Mouse (Mus musculus) embryo, embryonic 11 days (tissue): ENCODE results near the gene Wdr83os.
"Not testable (repeated sequence)": the region's sequence is repeated elsewhere in the genome, so short reads cannot be mapped to it uniquely, and the experiment has no call there.

Source experiments
- DNase-seq: peaks from one replicate; pipeline ENCODE4 v3.0.0-alpha.2; 2015

Gene Wdr83os

GRCm38 (mm10) chr8:85120251-85120650, 39.7 kb downstream of the Wdr83os start:
- not testable (repeated sequence) for DNase-seq

DNA sequence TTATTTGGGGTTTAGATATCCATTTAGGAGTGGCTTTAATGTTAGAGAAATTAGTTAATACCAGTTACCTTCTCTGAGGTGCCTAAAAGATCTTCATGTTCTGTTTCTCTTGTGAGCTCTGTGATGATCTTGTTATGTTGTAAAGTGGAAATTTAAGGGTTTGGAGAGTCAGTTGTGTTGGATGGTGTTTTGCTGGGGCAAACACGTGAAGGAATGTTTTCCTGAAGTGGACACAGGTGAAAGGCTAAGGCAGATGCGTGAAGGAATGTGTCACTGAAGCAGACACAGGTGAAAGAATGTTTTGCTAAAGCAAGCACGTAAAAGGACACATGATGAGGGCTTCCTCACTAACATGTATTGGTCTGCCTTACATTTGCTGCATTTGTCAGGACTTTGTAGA, 42.5 kb downstream of the Wdr83os start, which contains the start of gene Zfp791:
TSS of gene Zfp791 (minus strand) at position 101 of the 400 bp plus-strand sequence.
- no peak for DNase-seq

GRCm38 (mm10) chr8:85123691-85124090, 43.2 kb downstream of the Wdr83os start:
- DNase-seq: no peak
